Mouse (Mus musculus) forebrain, embryonic 16.5 days (tissue): ENCODE measurements around the gene Cyp2d22. TPM values are rescaled to one million over a fixed set of nuclear protein-coding genes. Genes with fewer than 3 reads are reported as not detected.
"Not testable (repeated sequence)": the region's sequence is repeated elsewhere in the genome, so short reads cannot be mapped to it uniquely, and the experiment has no call there.

Experiments
- ATAC-seq: fragments of 200-750 bp; cut with Nextera tagmentation; 2 replicates; pipeline ENCODE4 v1.8.0; 2017; ENCODE audit warnings: mild to moderate bottlenecking, moderate library complexity
- H3K27ac ChIP-seq: fragments of 300-500 bp; sonication (generic); 2 replicates; pipeline ENCODE4 v1.5.1; 2014; ENCODE audit warnings: low read length, control low read depth
- H3K27me3 ChIP-seq: fragments of 300-500 bp; sonication (generic); replicated peaks from 2 replicates; pipeline ENCODE4 v1.6.1; 2014; ENCODE audit warnings: low read length; ENCODE audit not compliant: control insufficient read depth, insufficient read depth
- H3K36me3 ChIP-seq: fragments of 300-500 bp; sonication (generic); 2 replicates; pipeline ENCODE4 v1.6.1; 2014; ENCODE audit not compliant: control insufficient read depth, insufficient read depth
- H3K4me1 ChIP-seq: fragments of 300-500 bp; sonication (generic); replicated peaks from 2 replicates; pipeline ENCODE4 v1.6.1; 2014; ENCODE audit warnings: low read length; ENCODE audit not compliant: control insufficient read depth, insufficient read depth
- H3K4me2 ChIP-seq: fragments of 300-500 bp; sonication (generic); 2 replicates; pipeline ENCODE4 v1.6.1; 2014; ENCODE audit warnings: mild to moderate bottlenecking, low read length, control low read depth
- H3K4me3 ChIP-seq: fragments of 300-500 bp; sonication (generic); replicated peaks from 2 replicates; pipeline ENCODE4 v1.5.1; 2014; ENCODE audit warnings: mild to moderate bottlenecking, low read length, control low read depth
- H3K9ac ChIP-seq: fragments of 300-500 bp; sonication (generic); replicated peaks from 2 replicates; pipeline ENCODE4 v1.6.1; 2014; ENCODE audit warnings: low read depth, low read length, control low read depth
- H3K9me3 ChIP-seq: fragments of 300-500 bp; sonication (generic); 2 replicates; pipeline ENCODE4 v1.6.1; 2016; ENCODE audit warnings: low read length; ENCODE audit not compliant: control insufficient read depth
- WGBS: fragments of 180-500 bp; shearing (Covaris S2); extraction: QIAGEN DNeasy Blood & Tissue Kit; methylation state at CpG from one replicate; pipeline ENCODE4 v1.1.7; 2014; 5-methylcytosine and 5-hydroxymethylcytosine counted together
- polyA plus RNA-seq: library from polyadenylated mRNA; unstranded; fragments of >200 nt; fragmentation: Nextera tagmentation; extraction: Ambion mirVana; gene quantifications from 2 replicates; pipeline ENCODE4 v1.2.1, GENCODE M21; 2015

Cyp2d22 gene
- polyA plus RNA-seq, 1 experiment from 2014 or later: 1.1 TPM

GRCm38 (mm10) chr15:82402741-82403140 lies 22.7 kb upstream of the Cyp2d22 start:
- H3K9me3 ChIP-seq: no peaks in the 10 kb centered on the region
- H3K4me1 ChIP-seq: no peaks in the 10 kb centered on the region
- no peak overlapping the region for H3K4me2 ChIP-seq
- no peak overlapping the region for H3K27ac ChIP-seq
- no peak overlapping the region for H3K9ac ChIP-seq
- H3K4me3 ChIP-seq: no peak overlapping the region
- no peak for ATAC-seq
- no peaks in the 10 kb centered on the region for H3K36me3 ChIP-seq
- no peaks in the 10 kb centered on the region for H3K27me3 ChIP-seq
- WGBS: 84% methylated on average over 6 of the region's 6 CpGs

GRCm38 (mm10) chr15:82402106-82402505 lies 22.0 kb upstream of the Cyp2d22 start:
- Histone ChIP-seq H3K4me1 (no peaks in the 10 kb centered on the region), H3K36me3 (no peaks in the 10 kb centered on the region), H3K9me3 (no peaks in the 10 kb centered on the region), H3K4me3 (no peak overlapping the region), H3K9ac (no peak overlapping the region), H3K27me3 (no peaks in the 10 kb centered on the region), H3K4me2 (no peak overlapping the region), H3K27ac (no peak overlapping the region)
- ATAC-seq: no peak

GRCm38 (mm10) chr15:82401516-82401915 lies 21.5 kb upstream of the Cyp2d22 start:
- Histone ChIP-seq H3K4me3 (no peak overlapping the region), H3K4me1 (no peaks in the 10 kb centered on the region), H3K4me2 (no peak overlapping the region), H3K27me3 (no peaks in the 10 kb centered on the region), H3K9ac (no peak overlapping the region), H3K27ac (no peak overlapping the region), H3K9me3 (no peaks in the 10 kb centered on the region), H3K36me3 (no peaks in the 10 kb centered on the region)
- ATAC-seq: no peak
- 51% methylated on average over 2 of the region's 2 CpGs for WGBS

- H3K9ac ChIP-seq, H3K27ac ChIP-seq, ATAC-seq, H3K4me3 ChIP-seq, H3K9me3 ChIP-seq, H3K4me2 ChIP-seq, H3K4me1 ChIP-seq, H3K27me3 ChIP-seq, H3K36me3 ChIP-seq: not testable (repeated sequence)
- 89% methylated on average over 3 of the region's 3 CpGs for WGBS
Observed at GRCm38 (mm10) chr15:82395955-82396354, 15.9 kb upstream of the Cyp2d22 start.

- H3K9ac ChIP-seq, H3K4me3 ChIP-seq, H3K27ac ChIP-seq, H3K36me3 ChIP-seq, ATAC-seq, H3K4me1 ChIP-seq, H3K27me3 ChIP-seq, H3K9me3 ChIP-seq, H3K4me2 ChIP-seq: not testable (repeated sequence)
- 84% methylated on average over 2 of the region's 2 CpGs for WGBS
Observed at GRCm38 (mm10) chr15:82393922-82394321, 13.9 kb upstream of the Cyp2d22 start, which contains the start of gene Cyp2d11. Gene Cyp2d11, minus strand, starts transcription at chr15:82394022.

GRCm38 (mm10) chr15:82389916-82390315 lies 9.9 kb upstream of the Cyp2d22 start:
- not testable (repeated sequence) for H3K27ac ChIP-seq, ATAC-seq, H3K36me3 ChIP-seq, H3K27me3 ChIP-seq, H3K9me3 ChIP-seq, H3K9ac ChIP-seq, H3K4me3 ChIP-seq, H3K4me2 ChIP-seq, H3K4me1 ChIP-seq
- WGBS: 93% methylated on average over 10 of the region's 10 CpGs

GRCm38 (mm10) chr15:82385729-82386128 lies 5.7 kb upstream of the Cyp2d22 start:
- no peaks in the 10 kb centered on the region for H3K27me3 ChIP-seq
- no peaks in the 10 kb centered on the region for H3K9me3 ChIP-seq
- H3K4me1 ChIP-seq: peaks cover 4% of the 10 kb centered on the region
- H3K36me3 ChIP-seq: no peaks in the 10 kb centered on the region
- no peak overlapping the region for H3K4me3 ChIP-seq
- H3K9ac ChIP-seq: no peak overlapping the region
- H3K4me2 ChIP-seq: no peak overlapping the region
- no peak overlapping the region for H3K27ac ChIP-seq
- no peak for ATAC-seq
- 94% methylated on average over 2 of the region's 2 CpGs for WGBS

GRCm38 (mm10) chr15:82382441-82382840 lies 2.4 kb upstream of the Cyp2d22 start:
- no peak overlapping the region for H3K4me3 ChIP-seq
- no peak overlapping the region for H3K4me2 ChIP-seq
- H3K27ac ChIP-seq: no peak overlapping the region
- no peaks in the 10 kb centered on the region for H3K9me3 ChIP-seq
- WGBS: 86% methylated on average over 2 of the region's 2 CpGs
- no peak for ATAC-seq
- no peaks in the 10 kb centered on the region for H3K36me3 ChIP-seq
- peaks cover 8% of the 10 kb centered on the region for H3K4me1 ChIP-seq
- H3K9ac ChIP-seq: no peak overlapping the region
- no peaks in the 10 kb centered on the region for H3K27me3 ChIP-seq

GRCm38 (mm10) chr15:82380714-82381062 lies 628 bp upstream of the Cyp2d22 start:
- Histone ChIP-seq H3K27ac (no peak overlapping the region), H3K9me3 (no peaks in the 10 kb centered on the region), H3K27me3 (no peaks in the 10 kb centered on the region), H3K9ac (no peak overlapping the region; the same call in 1 of the 2 replicates), H3K4me1 (peaks cover 21% of the 10 kb centered on the region), H3K36me3 (no peaks in the 10 kb centered on the region), H3K4me2 (peak overlapping the region; percentile 61), H3K4me3 (peak overlapping the region; percentile 39)
- WGBS: 39% methylated on average over 7 of the region's 7 CpGs
- ATAC-seq: no peak

GRCm38 (mm10) chr15:82379511-82379870 lies 569 bp downstream of the Cyp2d22 start:
- no peaks in the 10 kb centered on the region for H3K27me3 ChIP-seq
- no peak for ATAC-seq
- H3K27ac ChIP-seq: no peak overlapping the region
- H3K4me3 ChIP-seq: peak overlapping the region; percentile 39
- peak overlapping the region; percentile 61 for H3K4me2 ChIP-seq
- H3K4me1 ChIP-seq: peaks cover 21% of the 10 kb centered on the region
- H3K36me3 ChIP-seq: no peaks in the 10 kb centered on the region
- H3K9me3 ChIP-seq: no peaks in the 10 kb centered on the region
- 26% methylated on average over 7 of the region's 7 CpGs for WGBS
- no peak overlapping the region for H3K9ac ChIP-seq
